In genomic region chr3:95972873-95973634, GRCm38 (mm10) we compare ENCODE assay signal across 8 mouse cellular contexts. TPM values are rescaled to one million over a fixed set of nuclear protein-coding genes. Genes with fewer than 3 reads are reported as not detected.
DNase-seq lines count a peak whose midpoint lies in the region; ATAC-seq and TF ChIP-seq lines count a peak whose summit lies in the region.

No protein-coding gene starts in this region.

- peak; percentile 48 for DNase-seq in layer of hippocampus, adult 9-11 months
- no peak for DNase-seq in layer of hippocampus, adult 9-10 months (ENCODE audit: low spot score)
- peak; percentile 79 for DNase-seq in hindbrain, embryonic 11.5 days (ENCODE audit: low spot score)
- peak; percentile 35 for DNase-seq in lung, postnatal 25 days (ENCODE audit: low spot score)
- DNase-seq in spleen, postnatal 14 days (ENCODE audit: low spot score in 2 of 2), result peak; percentile 47 to 62
- DNase-seq in right cerebral cortex, adult 18-20 months, result no peak
- DNase-seq in kidney, postnatal 10 days, result no peak

- peak overlapping the region; percentile 32 for H3K4me2 ChIP-seq in hindbrain, embryonic 11.5 days (replicated peaks; ENCODE audit: low read depth, low read length)

- H3K4me1 ChIP-seq in cortical plate, adult 2 months (ENCODE audit: control insufficient read depth, insufficient read depth, low read length), result no peaks in the 10 kb centered on the region; the same call in 1 of the 2 replicates
- H3K4me1 ChIP-seq in hindbrain, embryonic 11.5 days (replicated peaks; ENCODE audit: control insufficient read depth, insufficient read depth, low read length), result 0 out of 2 replicates have a peak, but pooled peaks cover 2% of the 10 kb centered on the region

- 2% methylated on average over 34 of the region's 34 CpGs for WGBS in hindbrain, embryonic 11.5 days

- H3K27ac ChIP-seq in cortical plate, adult 2 months (ENCODE audit: insufficient read depth, low read length), result peak overlapping the region; percentile 29; the same call in 1 of the 2 replicates
- H3K27ac ChIP-seq in hindbrain, embryonic 11.5 days (ENCODE audit: low read depth, low read length), result peak overlapping the region; percentile 82

- no peaks in the 10 kb centered on the region for H3K9me3 ChIP-seq in hindbrain, embryonic 11.5 days (ENCODE audit: control insufficient read depth, low read length)

- H3K9ac ChIP-seq in hindbrain, embryonic 11.5 days (ENCODE audit: low read depth, low read length), result peak overlapping the region; percentile 12

- no peak for TF ChIP-seq CTCF in cortical plate, adult 2 months (IDR thresholded peaks at IDR 0.05; ENCODE audit: extremely low read depth, insufficient read depth, low read length)

- peak; percentile 93 for ATAC-seq in hindbrain, embryonic 11.5 days (ENCODE audit: low FRiP score)

- no peaks in the 10 kb centered on the region for H3K36me3 ChIP-seq in hindbrain, embryonic 11.5 days (ENCODE audit: control insufficient read depth, insufficient read depth, low read length)

- H3K27me3 ChIP-seq in hindbrain, embryonic 11.5 days (ENCODE audit: control insufficient read depth, insufficient read depth, low read length), result no peaks in the 10 kb centered on the region

- no peak for TF ChIP-seq POLR2A in cortical plate, adult 2 months (IDR thresholded peaks at IDR 0.05; ENCODE audit: extremely low read depth, insufficient read depth, low read length)

- H3K4me3 ChIP-seq in cortical plate, adult 2 months (ENCODE audit: insufficient read depth, low read length), result peak overlapping the region; percentile 26; the same call in 1 of the 2 replicates
- H3K4me3 ChIP-seq in hindbrain, embryonic 11.5 days (ENCODE audit: low read depth, low read length), result peak overlapping the region; percentile 14; the same call in 1 of the 2 replicates

RNA-seq across cellular contexts. Expression of gene Plekho1, which starts 22.7 kb away (rescaled TPM):
- 133 and 134 TPM in 2 replicates for polyA plus RNA-seq in cortical plate, adult 2 months (2012; rRNA removed)
- 70.0 and 73.7 TPM in 2 replicates for polyA plus RNA-seq in hindbrain, embryonic 11.5 days (2014; fragmentation: Nextera tagmentation; extraction: Ambion mirVana)

RNA-seq across cellular contexts. Expression of gene Anp32e, which starts 44.0 kb away (rescaled TPM):
- polyA plus RNA-seq in cortical plate, adult 2 months (2012; rRNA removed), result 69.8 and 85.5 TPM in 2 replicates
- 114 and 133 TPM in 2 replicates for polyA plus RNA-seq in hindbrain, embryonic 11.5 days (2014; fragmentation: Nextera tagmentation; extraction: Ambion mirVana)

Comparison
In these comparisons a context has a peak if more than half of its experiments do, and no peak if none do; other contexts are left out.
1. DNase-seq: peak in layer of hippocampus, adult 9-11 months (single experiment), hindbrain, embryonic 11.5 days (single experiment), lung, postnatal 25 days (single experiment) and spleen, postnatal 14 days (2 of 2); none in layer of hippocampus, adult 9-10 months (single experiment), right cerebral cortex, adult 18-20 months (single experiment) and kidney, postnatal 10 days (single experiment).